Mouse (Mus musculus): ENCODE measurements around the gene Hps4. TPM values are rescaled to one million over a fixed set of nuclear protein-coding genes. Genes with fewer than 3 reads are reported as not detected.

Hps4 gene
- total RNA-seq, 2 experiments from 2014 or later = 3.8 to 4.2 TPM

DNA sequence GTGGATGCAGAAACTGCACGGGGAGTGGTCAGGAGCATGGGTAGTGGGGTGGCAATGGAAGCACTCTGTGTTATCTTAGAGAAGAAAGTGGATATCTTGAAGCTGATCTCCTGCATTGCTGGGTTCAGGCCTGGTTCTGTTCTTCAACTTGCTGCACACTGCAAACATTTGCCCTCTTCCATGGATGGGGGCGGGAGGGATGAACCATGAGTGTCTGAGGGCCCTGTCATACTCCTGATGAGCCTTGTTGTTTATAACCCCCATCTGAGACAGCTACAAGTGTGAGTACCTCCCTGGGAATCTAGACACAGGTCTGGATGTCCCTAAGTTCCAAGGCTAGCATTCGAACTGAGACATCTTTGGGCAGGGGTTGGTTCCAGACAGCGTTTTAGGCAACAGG lies 21.5 kb upstream of the Hps4 start:
- no peak for DNase-seq
- intact Hi-C loops (cut with DNase I) = no loop called here

DNA sequence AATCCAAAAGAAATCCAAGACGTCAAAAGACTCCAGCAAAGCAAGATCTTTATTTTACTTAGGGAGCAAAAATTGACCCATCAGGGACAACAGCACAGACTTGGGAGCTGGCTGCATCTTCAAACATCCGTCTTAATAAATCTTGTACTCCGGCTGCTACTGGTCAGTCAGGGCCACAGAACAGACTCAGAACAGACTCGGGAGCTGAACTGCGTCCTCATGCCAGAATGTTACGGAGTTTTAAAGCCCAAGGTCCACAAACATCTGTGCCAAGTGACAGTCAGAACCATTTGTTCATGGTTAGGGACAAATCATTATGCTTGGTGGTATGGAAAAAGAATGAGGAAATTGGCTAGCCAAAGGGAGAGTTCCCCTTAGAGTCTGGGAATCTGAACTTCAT lies 19.6 kb upstream of the Hps4 start:
- intact Hi-C loops (cut with DNase I) = no loop called here
- no peak for DNase-seq

DNA sequence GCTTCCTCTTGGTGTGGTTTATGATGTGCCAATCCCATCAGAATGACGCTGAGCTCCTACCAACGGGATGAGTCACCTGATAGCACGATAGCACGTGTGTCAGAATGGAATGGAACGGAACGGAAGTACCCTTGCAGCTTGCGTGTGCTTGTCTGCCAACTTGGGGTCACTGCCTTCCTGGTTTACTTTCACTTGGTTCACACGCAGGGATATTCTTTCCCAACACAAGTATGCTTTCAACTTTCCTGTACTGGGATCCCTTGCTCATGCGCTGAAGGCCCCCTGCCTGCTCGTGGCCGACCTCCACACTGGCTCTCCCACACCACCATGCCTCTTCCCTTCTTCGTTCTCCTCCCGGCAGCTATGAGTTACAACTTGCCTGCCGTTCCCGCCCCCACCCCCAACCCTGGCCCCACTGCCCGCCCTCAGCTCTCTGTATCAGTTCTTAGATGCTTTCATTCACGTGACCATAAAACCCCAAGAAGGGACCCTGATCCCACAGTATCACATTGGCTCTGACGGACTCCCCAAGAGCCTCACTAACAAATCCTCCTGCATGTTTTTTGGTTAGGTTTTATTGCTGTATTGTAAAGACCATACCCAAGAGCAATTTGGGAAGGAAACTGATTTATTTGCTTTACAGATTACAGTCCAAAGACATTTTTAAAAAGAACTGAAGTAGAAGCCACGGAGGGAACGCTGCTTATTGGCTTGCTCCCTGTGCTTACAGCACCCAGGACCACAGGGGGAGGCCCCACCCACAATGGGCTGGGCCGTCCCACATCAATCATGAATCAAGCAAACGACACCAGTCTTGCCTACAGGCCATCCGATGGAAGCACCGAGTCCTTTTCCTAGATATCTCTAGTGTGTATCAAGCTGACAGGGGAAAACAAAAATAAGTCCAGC lies 18.0 kb upstream of the Hps4 start:
- intact Hi-C loops (cut with DNase I) = loop anchor here (5.0 kb wide), 1 partner anchor 48 kb away; the partner anchor contains the start of gene Tpst2
- no peak for DNase-seq

DNA sequence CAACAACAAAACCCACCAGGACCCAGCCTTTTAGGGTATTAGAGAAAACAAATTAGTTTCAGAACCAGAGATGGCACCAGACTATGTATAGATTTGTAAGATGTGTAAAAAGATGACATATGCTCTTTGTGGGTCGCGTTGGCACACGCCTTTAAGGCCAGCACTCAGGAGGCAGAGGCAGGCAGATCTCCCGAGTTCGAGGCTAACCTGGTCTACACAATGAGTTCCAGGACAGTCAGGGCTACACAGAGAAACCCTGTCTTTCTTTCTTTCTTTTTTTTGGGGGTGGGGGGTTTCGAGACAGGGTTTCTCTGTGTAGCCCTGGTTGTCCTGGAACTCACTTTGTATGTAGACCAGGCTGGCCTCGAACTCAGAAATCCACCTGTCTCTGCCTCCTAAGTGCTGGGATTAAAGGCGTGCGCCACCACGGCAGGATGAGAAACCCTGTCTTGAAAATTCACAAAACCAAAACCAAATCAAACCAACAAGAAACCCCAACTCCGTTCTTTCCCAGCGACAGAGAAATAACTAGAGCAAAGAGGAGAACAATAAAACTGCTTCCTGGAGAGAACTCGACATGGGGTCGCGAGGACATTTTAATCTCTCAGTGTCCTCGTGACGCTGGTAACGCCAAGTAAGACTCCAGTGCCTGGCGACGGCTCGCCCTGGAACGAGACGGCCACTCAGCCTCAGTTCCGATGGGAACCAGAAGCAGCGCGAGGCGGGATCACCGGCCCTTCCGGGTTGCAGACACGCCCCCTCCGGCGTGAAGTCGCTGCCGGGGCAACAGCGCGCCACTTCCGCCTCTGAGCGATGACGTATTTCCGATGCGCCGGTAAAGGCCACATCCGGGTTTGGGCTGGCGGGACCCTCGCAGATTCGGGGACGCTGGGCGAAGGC lies 17.1 kb upstream of the Hps4 start, which contains the start of gene Tfip11:
Tfip11 (plus strand) TSS at position 813 of the 900 bp plus-strand sequence.
- intact Hi-C loops (cut with DNase I) = loop anchor here (2.0 to 5.0 kb wide), 2 partner anchors 17 to 48 kb away; partner anchors contain the start of genes Hps4, Srrd and Tpst2
- peak; percentile 93 for DNase-seq

DNA sequence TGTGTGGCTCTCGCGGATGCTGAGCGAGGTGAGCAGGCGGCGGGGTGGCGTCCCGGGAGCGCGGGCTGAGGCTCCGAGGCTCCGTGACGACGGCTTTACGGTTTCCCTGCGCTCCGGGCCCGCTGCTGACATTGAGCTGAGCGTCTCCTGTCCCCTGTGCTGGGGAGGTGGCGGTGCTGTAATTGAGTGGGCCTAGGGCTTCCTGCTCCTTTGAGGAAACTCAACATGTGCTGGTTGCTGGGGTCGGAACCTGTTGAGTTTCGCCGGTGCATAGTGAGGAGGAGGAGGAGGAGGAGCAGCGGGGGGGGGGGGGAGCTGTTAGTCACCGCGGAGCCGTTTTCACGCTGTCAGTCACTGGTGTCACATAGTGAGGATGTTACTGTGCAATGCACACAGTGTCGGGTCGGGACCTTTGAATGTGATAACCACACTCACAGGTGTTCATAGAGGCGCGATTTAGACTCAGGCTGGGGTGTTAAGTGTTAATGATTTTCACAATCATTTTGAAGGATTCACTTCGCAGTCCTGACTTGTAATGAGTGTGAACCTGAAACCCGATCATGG lies 16.4 kb upstream of the Hps4 start:
- DNase-seq = no peak
- intact Hi-C loops (cut with DNase I) = loop anchor here (2.0 to 5.0 kb wide), 2 partner anchors 16 to 49 kb away; partner anchors contain the start of genes Hps4, Srrd and Tpst2

DNA sequence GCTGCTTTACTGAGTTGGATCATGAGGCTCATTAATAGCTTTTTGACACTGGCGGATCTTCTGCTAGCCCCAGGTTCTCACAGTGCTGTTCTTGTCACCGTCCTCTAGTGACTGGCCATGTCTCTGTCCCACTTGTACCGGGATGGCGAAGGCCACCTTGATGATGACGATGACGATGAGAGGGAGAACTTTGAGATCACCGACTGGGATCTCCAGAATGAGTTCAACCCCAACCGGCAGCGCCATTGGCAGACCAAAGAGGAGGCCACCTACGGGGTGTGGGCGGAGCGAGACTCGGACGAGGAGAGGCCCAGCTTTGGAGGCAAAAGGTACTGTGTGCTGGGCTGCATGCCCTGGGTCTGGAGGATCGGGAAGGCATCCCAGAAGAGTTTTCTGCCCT lies 15.0 kb upstream of the Hps4 start:
- intact Hi-C loops (cut with DNase I) = loop anchor here (2.0 to 5.0 kb wide), 2 partner anchors 15 to 51 kb away; partner anchors contain the start of genes Hps4, Srrd and Tpst2
- DNase-seq = no peak

DNA sequence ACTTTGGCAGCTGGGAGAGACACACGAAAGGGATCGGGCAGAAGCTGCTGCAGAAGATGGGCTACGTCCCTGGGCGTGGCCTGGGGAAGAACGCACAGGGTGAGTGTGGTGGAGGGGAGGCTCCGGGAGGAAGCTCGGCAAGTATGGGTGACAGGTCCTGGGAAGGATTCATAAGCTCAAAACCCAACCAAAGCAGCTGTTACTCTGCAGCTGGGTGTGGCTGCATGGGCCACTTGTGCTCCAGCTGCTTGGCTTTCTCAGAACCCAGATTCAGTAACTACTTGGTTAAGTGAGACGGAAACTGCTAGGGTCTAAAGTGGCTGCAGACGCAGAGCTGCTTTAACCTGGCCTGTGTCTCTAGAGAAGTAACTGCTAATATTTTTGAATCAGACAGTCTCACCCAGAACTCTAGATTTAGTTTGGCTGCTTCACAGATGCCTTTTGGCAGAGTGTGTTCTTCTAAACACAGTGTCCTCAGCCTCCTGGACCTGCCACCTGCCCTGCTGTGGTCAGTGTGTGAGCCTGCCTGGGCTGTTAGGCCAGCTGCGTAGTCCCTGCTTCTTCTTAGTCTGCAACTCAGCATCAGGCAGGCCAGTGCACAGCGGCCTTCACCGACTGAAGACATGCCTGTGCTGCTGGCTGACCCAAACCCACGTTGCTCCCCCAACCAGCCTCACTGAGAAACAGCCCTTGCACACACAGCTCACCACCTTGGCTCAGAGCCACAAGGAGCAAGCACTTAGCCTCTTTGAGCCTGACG lies 12.9 kb upstream of the Hps4 start:
- DNase-seq = no peak
- intact Hi-C loops (cut with DNase I) = loop anchor here (5.0 kb wide), 1 partner anchor 53 kb away; the partner anchor contains the start of gene Tpst2

DNA sequence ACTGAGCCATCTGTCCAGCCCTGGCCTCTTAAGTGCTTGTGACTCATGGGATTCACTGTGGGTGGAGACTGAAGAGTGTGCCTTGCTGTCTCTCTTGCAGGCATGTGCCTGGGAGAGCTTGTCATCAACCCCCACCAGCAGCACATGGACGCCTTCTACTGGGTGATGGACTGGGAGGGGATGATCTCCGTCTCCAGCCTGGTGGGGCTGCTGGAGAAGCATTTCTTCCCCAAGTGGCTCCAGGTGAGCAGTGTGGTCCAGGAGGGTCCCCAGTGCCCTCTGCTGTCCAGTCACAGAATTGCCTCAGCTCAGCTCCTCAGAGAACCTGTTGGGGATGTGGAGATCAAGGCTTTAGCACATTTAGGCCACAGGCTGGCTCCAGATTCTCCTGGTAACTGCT lies 7.4 kb upstream of the Hps4 start:
- DNase-seq = no peak

DNA sequence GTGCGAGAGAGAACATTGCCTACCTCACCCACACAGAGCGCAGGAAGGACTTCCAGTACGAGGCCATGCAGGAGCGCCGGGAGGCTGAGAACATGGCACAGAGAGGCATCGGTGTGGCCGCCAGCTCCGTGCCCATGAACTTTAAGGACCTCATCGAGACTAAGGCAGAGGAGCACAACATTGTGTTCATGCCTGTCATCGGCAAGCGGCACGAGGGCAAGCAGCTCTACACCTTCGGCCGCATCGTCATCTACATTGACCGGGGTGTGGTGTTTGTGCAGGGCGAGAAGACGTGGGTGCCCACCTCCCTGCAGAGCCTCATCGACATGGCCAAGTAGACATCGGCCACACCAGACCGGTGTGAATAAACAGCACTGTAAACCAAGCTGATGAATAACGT lies 5.9 kb upstream of the Hps4 start:
- DNase-seq = no peak
- intact Hi-C loops (cut with DNase I) = no loop called here

More for the DNA sequence above, 7.4 kb upstream of the Hps4 start:
- intact Hi-C loops (cut with DNase I) = loop anchor here (1.0 kb wide), 1 partner anchor 95 kb away; no protein-coding TSS in a partner anchor

DNA sequence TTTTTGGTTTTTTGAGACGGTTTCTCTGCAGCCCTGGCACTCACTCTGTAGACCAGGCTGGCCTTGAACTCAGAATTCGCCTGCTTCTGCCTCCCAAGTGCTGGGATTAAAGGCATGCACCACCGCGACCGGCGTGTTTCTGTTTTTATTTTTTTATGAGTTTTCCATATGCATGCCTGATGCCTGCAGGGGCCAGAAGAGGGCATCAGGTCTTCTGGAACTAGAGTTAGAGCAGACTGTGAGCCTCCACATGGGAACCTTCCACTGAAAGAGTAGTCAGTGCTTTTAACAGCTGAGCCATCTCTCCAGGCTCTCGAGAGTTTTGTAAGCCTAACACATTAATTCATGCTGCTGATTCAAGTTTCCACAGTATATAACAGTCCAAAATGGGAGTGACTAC lies 3.7 kb upstream of the Hps4 start:
- intact Hi-C loops (cut with DNase I) = no loop called here
- DNase-seq = no peak

DNA sequence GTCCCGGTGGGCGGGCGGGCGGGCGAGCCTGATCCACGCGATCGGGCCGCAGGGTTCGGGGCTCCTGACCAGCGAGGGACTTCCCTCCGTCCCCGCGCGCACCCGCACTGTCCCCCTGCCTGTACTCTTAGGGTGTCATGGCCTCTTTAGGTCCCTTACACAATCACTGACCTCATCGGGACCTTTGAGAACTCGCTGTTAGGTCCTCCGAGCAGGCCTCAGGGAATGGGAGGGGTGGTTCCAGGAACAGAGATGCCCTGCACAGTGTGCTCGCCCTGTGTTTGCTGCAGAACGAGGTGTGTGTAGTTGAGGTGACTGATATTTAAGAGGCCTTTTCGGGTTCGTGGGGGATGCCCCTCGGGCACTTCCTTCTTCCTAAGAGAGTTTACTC lies 317 bp downstream of the Hps4 start:
- intact Hi-C loops (cut with DNase I) = loop anchor here (2.0 to 5.0 kb wide), 2 partner anchors 16 to 66 kb away; partner anchors contain the start of genes Tfip11 and Tpst2
- DNase-seq = no peak

DNA sequence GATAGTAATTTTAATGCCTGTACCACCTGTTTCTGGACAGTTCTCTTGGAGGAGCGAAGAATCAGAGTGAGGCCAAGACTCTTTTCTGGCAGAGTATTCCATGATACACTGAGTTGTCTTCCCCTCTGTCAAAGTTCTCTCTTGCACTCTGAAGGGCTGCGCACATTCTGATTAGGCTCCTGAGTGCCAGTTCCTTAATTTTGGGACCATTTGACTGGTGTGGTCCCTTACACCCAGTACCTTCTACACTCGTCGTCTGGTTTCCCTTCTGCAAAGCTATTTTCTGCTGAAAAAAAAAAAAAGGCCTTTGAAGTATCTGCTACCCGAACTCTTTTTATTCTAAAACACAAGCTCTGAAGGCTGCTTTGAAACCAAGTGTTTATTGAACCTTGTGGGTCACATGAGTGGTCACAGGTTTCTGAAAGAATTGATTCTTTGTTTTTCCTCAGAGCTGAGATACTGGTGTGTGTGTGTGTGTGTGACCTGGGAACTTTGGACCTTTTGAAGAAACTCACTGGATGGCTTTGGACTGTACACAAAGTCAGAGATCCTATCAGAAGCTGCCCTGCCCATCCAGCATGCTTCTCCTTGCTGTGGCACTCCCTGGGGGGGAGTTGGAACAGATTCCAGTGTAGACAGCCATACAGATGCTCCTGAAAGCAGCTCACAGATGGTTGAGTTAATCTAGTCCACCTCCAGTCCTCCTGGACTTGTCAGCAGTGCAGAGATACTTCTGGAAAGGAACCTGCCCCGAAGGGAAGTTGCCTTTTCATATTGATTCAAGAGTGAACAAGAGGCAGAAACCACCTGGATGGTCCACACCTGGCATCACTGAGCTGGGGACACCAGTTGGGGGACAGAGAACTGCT lies 1.4 kb downstream of the Hps4 start:
- no peak for DNase-seq

DNA sequence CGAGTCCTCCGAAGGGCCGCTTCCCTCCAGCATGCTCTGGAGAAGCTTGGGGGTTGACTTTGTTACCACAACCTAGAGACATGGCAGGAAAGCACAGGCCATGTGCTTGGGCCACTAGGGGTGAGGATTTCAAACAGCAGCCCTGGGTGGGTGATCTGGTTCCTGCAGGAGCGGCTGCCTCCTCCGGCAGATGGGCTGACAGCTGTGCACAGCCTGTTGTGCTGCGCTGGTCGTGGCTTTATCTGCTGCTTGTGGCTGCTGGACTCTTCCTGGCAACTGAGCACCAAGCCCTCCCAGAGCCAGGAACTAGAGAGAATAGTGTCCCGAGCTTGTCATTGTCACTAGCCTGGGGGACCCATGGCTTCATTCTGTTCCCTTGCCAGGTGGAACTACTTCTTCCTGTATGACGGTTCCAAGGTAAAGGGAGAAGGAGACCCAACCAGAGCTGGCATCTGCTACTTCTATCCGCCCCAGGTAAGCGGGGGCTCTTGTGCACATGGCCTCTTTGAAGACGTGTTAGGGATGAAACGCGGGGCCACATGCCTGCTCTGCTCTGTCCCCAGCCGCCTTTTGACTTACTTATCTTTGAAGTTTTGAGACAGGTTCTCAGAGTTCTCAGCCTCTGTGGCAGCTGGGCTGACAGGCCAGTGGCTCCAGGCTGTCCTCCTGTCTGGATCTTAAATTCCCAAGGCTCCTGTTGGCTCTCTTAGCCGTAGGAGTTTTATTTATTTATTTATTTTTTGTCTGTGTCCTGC lies 3.5 kb downstream of the Hps4 start:
- intact Hi-C loops (cut with DNase I) = no loop called here
- DNase-seq = no peak

More for the DNA sequence above, 1.4 kb downstream of the Hps4 start:
- intact Hi-C loops (cut with DNase I) = loop anchor here (5.0 kb wide), 1 partner anchor 67 kb away; the partner anchor contains the start of gene Tpst2

DNA sequence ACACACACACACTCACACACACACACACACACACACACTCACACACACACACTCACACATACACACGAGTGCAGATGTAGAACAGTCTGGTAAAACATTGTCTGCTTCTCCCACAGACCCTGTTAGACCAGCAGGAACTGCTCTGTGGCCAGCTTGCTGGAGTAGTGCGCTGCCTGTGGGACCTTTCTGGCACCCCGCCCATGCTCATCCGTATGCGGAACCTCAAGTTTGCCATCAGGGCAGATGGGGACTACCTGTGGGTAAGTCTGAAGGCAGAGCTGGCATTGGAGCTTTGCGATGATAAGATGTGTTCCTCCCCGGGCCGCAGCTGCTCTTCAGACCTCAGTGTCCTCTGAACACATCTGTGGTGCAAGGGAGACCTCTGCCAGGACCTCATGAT lies 6.3 kb downstream of the Hps4 start:
- DNase-seq = no peak
- intact Hi-C loops (cut with DNase I) = no loop called here

DNA sequence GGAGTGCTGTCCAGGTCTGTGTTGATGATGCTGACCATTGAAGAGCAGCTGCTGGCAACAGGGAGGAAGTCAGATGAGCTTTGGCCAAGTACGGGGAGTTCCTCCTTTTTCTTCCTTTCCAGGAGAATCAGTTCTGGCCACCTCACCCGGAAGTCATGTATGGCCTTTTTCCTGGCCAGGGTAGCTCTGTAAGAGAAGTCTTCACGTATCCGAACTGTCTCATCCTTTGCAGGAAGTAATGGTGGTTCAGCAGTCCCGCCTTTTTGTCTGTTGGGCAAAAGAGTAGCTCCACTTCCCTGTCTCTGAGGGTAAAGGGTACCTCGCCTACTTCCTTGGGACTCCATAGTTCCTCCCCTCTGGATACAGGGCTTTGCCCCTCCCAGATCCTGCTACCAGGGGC lies 12.6 kb downstream of the Hps4 start:
- intact Hi-C loops (cut with DNase I) = loop anchor here (10.0 kb wide), 1 partner anchor 719 kb away; the partner anchor contains the start of gene Crybb2
- DNase-seq = no peak

DNA sequence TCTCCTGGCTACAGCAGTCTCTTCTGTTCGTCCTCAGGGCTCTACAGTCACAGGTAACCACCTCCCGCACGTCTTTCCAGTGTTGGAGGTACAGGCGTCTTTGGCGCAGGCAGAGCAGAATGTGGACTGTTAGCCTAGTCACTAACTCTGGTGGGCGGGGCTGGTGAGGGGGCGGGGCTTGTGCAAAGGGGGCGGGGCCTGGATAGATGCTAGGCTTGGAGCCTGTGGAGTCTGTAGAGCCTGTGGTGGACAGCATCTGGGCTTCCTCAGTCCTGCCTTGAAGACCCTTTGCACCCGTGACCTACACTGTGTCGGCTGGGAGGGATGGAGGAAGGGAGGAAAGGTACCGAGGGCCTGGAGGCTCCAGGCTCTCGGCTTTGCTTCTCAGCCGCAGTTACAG lies 13.0 kb downstream of the Hps4 start, which contains the start of gene Gm6583:
Gm6583 (minus strand) TSS at position 124 of the 400 bp plus-strand sequence.
- no peak for DNase-seq
- intact Hi-C loops (cut with DNase I) = loop anchor here (10.0 kb wide), 1 partner anchor 719 kb away; the partner anchor contains the start of gene Crybb2

DNA sequence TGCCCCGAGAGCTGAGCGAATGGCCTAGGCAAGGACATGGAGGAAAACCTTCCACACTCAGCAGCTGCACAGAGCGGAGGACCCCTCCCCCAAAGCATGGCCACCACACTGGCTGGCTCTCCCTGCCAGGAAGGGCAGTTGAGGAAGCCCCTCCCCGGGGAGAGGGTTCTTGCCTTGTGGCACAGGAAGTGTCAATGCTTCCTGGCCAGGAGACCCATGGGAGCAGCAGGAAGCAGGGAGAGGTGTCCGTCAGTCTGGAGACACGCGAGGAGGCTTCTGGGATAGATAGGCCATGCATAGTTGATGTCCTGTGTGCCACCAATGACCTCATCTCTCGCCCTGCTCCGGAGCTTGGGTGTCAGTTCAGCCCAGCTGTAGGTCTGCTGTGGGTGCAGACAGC lies 13.4 kb downstream of the Hps4 start:
- DNase-seq = no peak
- intact Hi-C loops (cut with DNase I) = loop anchor here (10.0 kb wide), 1 partner anchor 718 kb away; the partner anchor contains the start of gene Crybb2

Measured in gastrocnemius, postnatal 36 days (tissue).